Mouse (Mus musculus): ENCODE results near the gene Hcn4.

Gene Hcn4

GRCm38 (mm10) chr9:58823139-58823917 is at the start of gene Hcn4:
Gene Hcn4, plus strand, starts transcription at chr9:58823412.
- DNase-seq (ENCODE audit: low read depth, low spot score): peak; percentile 51

DNA sequence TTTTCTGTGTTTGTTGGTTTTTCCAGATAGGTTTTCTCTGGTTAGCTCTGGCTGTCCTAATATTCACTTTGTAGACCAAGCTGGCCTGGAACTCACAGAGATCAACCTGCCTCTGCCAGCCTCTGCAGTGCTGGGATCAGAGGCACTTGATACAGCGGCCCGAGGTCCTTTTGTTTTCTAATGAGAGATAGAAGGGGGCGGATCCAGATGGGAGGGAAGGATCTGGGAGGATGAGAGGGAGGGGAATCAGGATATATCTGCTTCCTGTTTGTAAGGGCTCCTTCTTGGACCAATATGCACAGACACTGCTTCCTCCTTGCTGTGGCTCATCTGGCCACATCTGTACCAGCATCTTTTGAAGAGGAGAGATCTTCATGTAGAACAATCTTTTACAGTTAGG is 48.5 kb upstream of the Hcn4 start:
- peak; percentile 67 for DNase-seq (ENCODE audit: low read depth, low spot score)

- peak; percentile 67 for DNase-seq (ENCODE audit: low read depth, low spot score)
Measured at GRCm38 (mm10) chr9:58775363-58775762, 47.8 kb upstream of the Hcn4 start.

DNA sequence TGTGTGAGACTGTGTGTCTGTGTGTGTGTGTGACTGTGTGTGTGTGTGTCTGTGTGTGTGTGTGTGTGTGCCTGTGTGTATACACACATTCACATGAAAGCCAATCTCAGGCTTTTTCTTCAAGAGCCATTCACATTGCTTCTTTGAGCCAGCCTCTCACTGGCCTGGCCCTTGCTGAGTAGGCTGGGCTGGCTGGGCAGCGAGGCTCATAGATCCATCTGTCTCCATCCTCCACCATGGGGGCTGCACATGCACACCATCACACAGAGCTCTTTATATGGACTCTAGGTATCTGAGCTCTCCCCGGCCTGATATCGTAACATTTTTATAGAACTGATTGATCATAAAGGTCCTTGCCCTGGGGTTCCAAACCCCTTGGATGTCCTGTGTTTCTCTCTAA is 33.7 kb upstream of the Hcn4 start:
- DNase-seq (ENCODE audit: low read depth, low spot score): no peak

- no peak for DNase-seq (ENCODE audit: low read depth, low spot score)
Measured at GRCm38 (mm10) chr9:58798155-58798554, 25.1 kb upstream of the Hcn4 start.

DNA sequence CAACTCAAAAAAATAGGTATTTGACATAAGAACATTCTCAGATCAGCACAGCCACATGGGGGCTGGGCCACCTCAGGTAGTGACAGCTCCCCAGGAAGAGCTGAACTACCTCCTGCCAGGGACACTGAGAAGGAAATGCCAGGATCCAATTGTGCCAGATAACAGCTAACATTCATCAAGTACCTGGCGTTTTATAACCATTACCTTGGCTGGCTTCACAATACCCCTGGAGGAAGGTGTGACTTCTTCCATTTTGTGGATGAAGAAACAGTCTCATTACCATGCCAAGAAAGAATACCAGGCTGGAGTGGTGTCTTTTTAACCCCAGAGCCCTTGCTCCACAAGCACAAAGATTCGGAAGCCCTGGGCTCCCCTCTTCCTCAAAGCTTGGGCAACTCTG is 21.8 kb upstream of the Hcn4 start:
- no peak for DNase-seq (ENCODE audit: low read depth, low spot score)

DNA sequence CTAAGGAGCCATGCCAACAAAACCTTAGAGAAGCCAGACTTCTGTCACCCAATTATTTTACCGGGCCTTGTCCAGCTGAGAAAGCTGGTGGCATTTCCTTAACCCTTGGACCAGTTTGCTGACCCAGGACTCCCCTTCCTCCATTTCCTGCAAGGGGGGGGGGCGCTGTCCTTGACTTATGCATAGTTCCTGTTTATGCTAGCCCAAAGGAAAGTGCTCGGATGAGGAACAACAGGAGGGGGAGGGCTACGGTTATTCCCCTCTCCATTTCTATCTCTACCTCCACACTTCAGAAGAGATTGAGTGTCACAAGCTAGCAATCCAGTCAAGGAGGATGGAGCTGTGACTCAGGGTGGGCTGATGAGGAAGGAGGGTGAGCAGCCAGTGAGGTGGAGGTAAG is 20.9 kb upstream of the Hcn4 start:
- no peak for DNase-seq (ENCODE audit: low read depth, low spot score)

GRCm38 (mm10) chr9:58802802-58803201 is 20.4 kb upstream of the Hcn4 start:
- no peak for DNase-seq (ENCODE audit: low read depth, low spot score)

DNA sequence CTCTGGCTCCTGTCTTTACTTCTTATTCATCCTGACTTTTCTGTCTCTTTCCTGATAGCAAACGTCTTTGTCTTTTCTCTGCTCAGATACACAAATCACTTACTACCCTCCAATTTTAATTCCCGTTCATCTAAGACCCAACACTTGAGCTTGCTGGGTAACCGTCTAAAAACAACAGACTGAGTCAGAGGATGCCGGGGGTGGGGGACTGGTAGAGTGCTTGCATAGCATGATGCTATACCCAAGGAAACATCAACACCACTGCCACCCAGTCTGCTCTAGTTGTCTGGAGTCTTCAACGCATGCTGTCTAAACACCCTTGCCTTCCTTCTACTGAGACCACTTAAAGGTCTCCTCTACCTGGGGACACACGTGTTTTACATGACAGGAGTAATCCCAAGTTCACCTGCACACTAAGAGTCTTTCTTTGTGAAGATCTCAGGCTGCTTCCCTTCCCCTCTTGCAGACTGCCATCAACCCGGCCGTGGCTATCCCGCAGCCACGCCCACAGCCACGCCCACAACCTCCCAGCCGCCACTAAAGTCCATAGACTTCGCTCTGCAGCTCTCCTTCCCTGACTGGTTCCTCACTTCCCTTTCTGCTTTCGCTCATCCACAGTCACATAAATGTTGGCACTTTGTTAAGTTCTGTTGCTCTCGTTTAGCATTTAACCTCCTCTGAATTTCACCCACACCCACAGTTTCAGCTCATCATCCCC is 17.5 kb upstream of the Hcn4 start:
- DNase-seq (ENCODE audit: low read depth, low spot score): peak; percentile 63

GRCm38 (mm10) chr9:58811171-58811570 is 12.0 kb upstream of the Hcn4 start:
- no peak for DNase-seq (ENCODE audit: low read depth, low spot score)

- DNase-seq (ENCODE audit: low read depth, low spot score): peak; percentile 7
Measured at GRCm38 (mm10) chr9:58815552-58816260, 7.5 kb upstream of the Hcn4 start.

DNA sequence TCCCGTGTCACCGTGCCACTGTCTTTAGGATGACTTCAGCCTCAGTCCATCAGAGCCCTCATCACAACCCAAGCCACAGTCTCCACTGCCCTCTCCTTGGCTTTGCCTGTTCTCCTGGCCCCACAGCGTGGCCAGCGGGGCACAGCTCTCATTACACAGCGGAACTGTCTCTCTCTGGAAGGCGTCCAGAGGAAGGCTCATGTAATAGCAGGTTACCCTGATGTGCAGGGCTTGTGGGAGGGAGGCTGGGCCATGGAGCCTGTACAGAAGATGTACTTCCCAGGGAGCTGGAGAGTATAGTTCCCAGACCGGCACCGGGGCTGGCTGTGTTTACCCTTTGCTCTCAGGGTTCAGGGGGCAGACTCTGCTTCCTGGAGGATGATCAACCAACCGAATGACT is 6.8 kb upstream of the Hcn4 start:
- no peak for DNase-seq (ENCODE audit: low read depth, low spot score)

DNA sequence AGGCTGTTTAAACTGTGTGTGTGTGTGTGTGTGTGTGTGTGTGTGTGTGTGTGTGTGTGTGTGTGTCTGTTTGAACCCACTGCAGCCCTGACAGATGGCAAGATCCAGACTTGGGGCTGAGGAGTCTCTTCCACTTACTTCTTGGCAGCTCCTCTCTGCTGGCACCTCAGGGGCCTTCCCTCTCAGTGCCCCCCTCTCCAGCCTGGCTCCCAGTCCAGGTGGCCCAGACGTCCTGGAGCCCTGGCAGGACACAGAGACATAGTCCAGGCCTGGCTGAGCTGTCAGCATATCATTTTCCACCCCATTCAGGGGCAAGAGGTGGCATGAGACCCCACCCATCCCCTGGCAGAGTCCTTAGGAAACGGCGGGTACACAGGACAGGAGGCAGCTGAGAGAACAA is 5.5 kb upstream of the Hcn4 start:
- no peak for DNase-seq (ENCODE audit: low read depth, low spot score)

- peak; percentile 95 for DNase-seq (ENCODE audit: low read depth, low spot score)
Measured at GRCm38 (mm10) chr9:58822431-58823091, 651 bp upstream of the Hcn4 start.

DNA sequence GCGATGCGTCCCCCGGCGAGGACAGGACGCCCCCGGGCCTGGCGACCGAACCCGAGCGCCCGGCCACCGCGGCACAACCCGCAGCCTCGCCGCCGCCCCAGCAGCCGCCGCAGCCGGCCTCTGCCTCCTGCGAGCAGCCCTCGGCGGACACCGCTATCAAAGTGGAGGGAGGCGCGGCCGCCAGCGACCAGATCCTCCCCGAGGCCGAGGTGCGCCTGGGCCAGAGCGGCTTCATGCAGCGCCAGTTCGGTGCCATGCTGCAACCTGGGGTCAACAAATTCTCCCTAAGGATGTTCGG is 655 bp downstream of the Hcn4 start:
- DNase-seq (ENCODE audit: low read depth, low spot score): no peak

GRCm38 (mm10) chr9:58829627-58830026 is 6.4 kb downstream of the Hcn4 start:
- DNase-seq (ENCODE audit: low read depth, low spot score): no peak

DNA sequence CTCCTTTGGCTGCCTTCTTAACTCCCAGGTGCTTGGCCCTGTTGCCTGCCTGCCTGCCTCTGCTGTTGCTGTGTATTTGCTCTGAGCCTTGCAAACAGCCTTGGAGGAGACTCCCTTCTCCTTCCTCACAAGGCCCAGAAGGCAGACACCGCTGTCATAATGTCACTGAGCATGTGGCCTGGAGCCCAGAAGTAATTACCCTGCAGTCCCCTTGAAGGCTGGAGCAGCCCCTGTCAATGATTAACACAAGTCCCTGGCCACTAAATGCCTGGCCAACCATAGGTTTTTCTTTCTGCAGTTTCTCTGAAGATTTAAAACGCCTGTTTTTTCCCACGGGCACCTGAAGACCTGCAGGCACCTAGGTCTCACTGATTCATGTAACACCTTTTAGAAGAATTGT is 9.7 kb downstream of the Hcn4 start:
- no peak for DNase-seq (ENCODE audit: low read depth, low spot score)

DNA sequence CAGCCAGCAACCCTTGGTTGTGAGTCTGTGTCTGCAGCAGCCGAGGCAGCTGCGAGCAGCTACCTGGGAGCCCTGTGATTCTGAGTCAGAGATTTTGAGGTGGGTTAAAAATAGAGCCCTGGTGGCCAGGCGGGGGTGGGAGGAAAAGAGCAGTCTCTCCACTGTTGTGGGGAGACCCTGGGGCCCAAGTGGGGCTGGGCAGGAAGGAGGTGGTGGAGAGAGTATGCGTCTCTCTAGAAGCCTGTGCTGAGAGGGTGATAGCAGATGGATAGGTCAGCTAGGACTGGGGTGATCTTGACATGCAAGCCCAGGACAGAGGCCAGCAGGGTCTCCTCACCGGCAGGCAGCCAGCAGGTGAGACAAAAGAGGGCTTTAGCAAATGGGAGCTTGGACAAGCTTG is 14.0 kb downstream of the Hcn4 start:
- DNase-seq (ENCODE audit: low read depth, low spot score): no peak

DNA sequence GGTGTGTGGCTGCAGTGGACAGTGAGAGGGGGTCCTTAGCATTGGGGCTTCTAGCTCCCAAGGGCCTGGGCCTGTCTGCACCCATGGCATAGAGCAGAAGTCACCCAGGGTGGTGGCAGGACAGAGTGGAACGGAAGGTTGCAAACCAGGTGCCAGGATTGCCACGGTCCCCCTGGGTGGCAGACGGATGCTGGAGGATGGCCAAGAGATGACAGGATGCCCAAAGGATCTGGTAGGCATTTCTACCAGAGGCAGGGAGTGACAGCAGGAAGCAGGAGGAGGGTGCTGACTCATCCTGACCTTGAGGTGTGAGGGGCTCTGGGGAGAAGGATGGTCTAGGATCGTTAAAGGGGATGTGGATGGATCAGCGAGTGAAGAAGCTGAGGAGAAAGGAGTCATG is 15.3 kb downstream of the Hcn4 start:
- DNase-seq (ENCODE audit: low read depth, low spot score): no peak

DNA sequence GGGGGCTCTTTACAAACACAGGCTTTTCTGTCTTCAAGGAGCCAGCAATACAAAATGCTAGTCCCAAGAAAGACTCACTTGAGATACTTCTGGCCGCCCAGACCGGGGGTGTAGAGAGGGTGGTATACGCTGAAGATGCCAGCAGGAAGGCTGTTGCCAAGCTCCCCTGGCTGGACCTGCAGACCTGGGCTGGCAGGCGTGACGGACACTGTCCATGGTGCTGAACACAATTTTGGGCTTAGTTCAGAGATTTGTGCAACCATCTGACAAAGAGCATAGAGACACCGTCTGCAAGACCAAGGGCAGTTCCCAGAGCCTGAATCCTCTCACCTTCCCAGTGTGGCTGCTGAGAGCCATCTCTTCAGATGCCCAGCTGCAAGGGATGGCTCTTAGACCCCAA is 18.4 kb downstream of the Hcn4 start:
- DNase-seq (ENCODE audit: low read depth, low spot score): peak; percentile 67

DNA sequence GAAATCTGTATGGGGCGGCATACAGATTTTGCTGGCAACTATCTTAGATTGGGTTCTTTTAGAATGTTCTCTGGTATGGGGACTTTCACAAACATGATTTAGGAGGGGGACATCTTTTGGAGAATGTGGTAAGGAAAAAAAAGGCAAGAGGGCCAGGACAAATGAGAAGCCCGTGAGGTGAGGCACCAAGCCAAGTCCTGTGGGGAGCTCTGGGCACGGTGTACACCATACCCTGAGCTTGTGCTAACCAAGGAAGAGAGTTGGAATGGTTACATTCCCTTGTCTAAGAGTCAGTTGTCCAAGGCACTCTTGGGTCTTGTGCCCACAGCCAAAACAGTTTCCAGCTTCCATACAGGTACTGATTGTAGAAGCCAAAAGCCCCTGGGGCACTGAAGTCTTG is 21.4 kb downstream of the Hcn4 start:
- no peak for DNase-seq (ENCODE audit: low read depth, low spot score)

- DNase-seq (ENCODE audit: low read depth, low spot score): no peak
Measured at GRCm38 (mm10) chr9:58847008-58847407, 23.8 kb downstream of the Hcn4 start.
